Mouse (Mus musculus) C2C12 (cell line): ENCODE data around the gene Mocs1.

Source experiments
- CTCF ChIP-seq: IDR thresholded peaks from one replicate; pipeline ENCODE4 v1.5.1; 2011; ENCODE audit not compliant: control insufficient read depth, insufficient read depth, insufficient read length
- MYOG ChIP-seq: IDR thresholded peaks from one replicate; pipeline ENCODE4 v1.6.1; 2011; ENCODE audit not compliant: control insufficient read depth, insufficient read length; ENCODE audit errors: extremely low read depth
- USF1 ChIP-seq: IDR thresholded peaks from one replicate; pipeline ENCODE4 v1.6.1; 2011; ENCODE audit warnings: low read depth, mild to moderate bottlenecking, control low read depth, moderate library complexity

DNA sequence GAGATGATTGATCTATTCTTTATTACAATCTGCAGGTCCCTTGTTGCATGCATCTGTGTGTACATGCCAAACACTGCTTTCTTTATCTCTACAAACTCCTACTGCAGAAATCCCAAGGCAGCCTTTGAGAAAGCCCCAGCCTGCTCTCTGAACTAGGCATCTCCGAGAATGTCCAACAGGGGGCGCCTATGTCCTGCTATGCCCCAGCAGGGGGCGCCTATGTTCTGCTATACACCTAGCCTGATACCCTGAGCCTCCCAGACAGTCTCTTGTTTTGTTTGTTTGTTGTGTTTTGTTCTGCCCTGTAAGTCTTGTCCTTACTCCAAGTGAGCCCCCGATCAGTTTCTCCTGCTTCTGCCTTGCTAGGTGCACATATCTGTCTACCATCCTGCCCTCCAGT, 40.1 kb downstream of the Mocs1 start:
- TF ChIP-seq CTCF (peak; percentile 97), USF1 (no peak), MYOG (no peak)
